Mouse (Mus musculus) kidney, embryonic 15.5 days (tissue): ENCODE data around the gene Bcl2a1c. TPM values are rescaled to one million over a fixed set of nuclear protein-coding genes. Genes with fewer than 3 reads are reported as not detected.
"Not testable (repeated sequence)": the region's sequence is repeated elsewhere in the genome, so short reads cannot be mapped to it uniquely, and the experiment has no call there.

ENCODE experiments used
- ATAC-seq: fragments of 200-750 bp; cut with Nextera tagmentation; replicated peaks from 2 replicates; pipeline ENCODE4 v1.8.0; 2017; ENCODE audit warnings: moderate TSS enrichment; ENCODE audit not compliant: low FRiP score
- H3K27ac ChIP-seq: fragments of 300-500 bp; sonication (generic); 2 replicates; pipeline ENCODE4 v1.5.1; 2015; ENCODE audit warnings: mild to moderate bottlenecking, inconsistent platforms
- H3K27me3 ChIP-seq: fragments of 300-500 bp; sonication (generic); 2 replicates; pipeline ENCODE4 v1.6.1; 2015; ENCODE audit warnings: inconsistent platforms
- H3K36me3 ChIP-seq: fragments of 300-500 bp; sonication (generic); 2 replicates; pipeline ENCODE4 v1.6.1; 2015; ENCODE audit warnings: inconsistent platforms
- H3K4me1 ChIP-seq: fragments of 300-500 bp; sonication (generic); 2 replicates; pipeline ENCODE4 v1.6.1; 2015; ENCODE audit warnings: inconsistent platforms
- H3K4me2 ChIP-seq: fragments of 300-500 bp; sonication (generic); 2 replicates; pipeline ENCODE4 v1.6.1; 2015; ENCODE audit warnings: moderate library complexity, mild to moderate bottlenecking, inconsistent platforms
- H3K4me3 ChIP-seq: fragments of 300-500 bp; sonication (generic); replicated peaks from 2 replicates; pipeline ENCODE4 v1.5.1; 2015; ENCODE audit warnings: mild to moderate bottlenecking, inconsistent platforms
- H3K9ac ChIP-seq: fragments of 300-500 bp; sonication (generic); 2 replicates; pipeline ENCODE4 v1.6.1; 2015; ENCODE audit warnings: mild to moderate bottlenecking, inconsistent platforms
- H3K9me3 ChIP-seq: fragments of 300-500 bp; sonication (generic); replicated peaks from 2 replicates; pipeline ENCODE4 v1.6.1; 2016; ENCODE audit warnings: inconsistent platforms
- WGBS: fragments of 180-500 bp; shearing (Covaris S2); methylation state at CpG from one replicate; pipeline ENCODE4 v1.1.7; 2015; ENCODE audit warnings: mixed read lengths; 5-methylcytosine and 5-hydroxymethylcytosine counted together
- polyA plus RNA-seq: library from polyadenylated mRNA; unstranded; fragments of >200 nt; fragmentation: Nextera tagmentation; extraction: Ambion mirVana; gene quantifications from 2 replicates; pipeline ENCODE4 v1.2.1, GENCODE M21; 2015

Bcl2a1c gene
- polyA plus RNA-seq: not detected in 2 replicates

- not testable (repeated sequence) for H3K27ac ChIP-seq, ATAC-seq, H3K4me2 ChIP-seq, H3K36me3 ChIP-seq, H3K27me3 ChIP-seq, H3K9ac ChIP-seq, H3K4me1 ChIP-seq, H3K4me3 ChIP-seq, H3K9me3 ChIP-seq
- WGBS: 67% methylated on average over 9 of the region's 9 CpGs
Observed at GRCm38 (mm10) chr9:114329855-114330254, at the start of gene Bcl2a1c. TSS of gene Bcl2a1c (plus strand) at chr9:114330135.

- ATAC-seq, H3K4me1 ChIP-seq, H3K4me2 ChIP-seq, H3K36me3 ChIP-seq, H3K27ac ChIP-seq, H3K27me3 ChIP-seq, H3K4me3 ChIP-seq, H3K9ac ChIP-seq, H3K9me3 ChIP-seq: not testable (repeated sequence)
Observed at GRCm38 (mm10) chr9:114305957-114306356, 24.0 kb upstream of the Bcl2a1c start.

GRCm38 (mm10) chr9:114311752-114312151 lies 18.2 kb upstream of the Bcl2a1c start:
- not testable (repeated sequence) for H3K9ac ChIP-seq, H3K4me3 ChIP-seq, H3K36me3 ChIP-seq, ATAC-seq, H3K4me2 ChIP-seq, H3K4me1 ChIP-seq, H3K9me3 ChIP-seq, H3K27ac ChIP-seq, H3K27me3 ChIP-seq
- 68% methylated on average over 2 of the region's 2 CpGs for WGBS

GRCm38 (mm10) chr9:114318021-114318420 lies 11.9 kb upstream of the Bcl2a1c start:
- Histone ChIP-seq H3K9me3 (no peaks in the 10 kb centered on the region), H3K9ac (no peak overlapping the region), H3K27ac (no peak overlapping the region), H3K36me3 (no peaks in the 10 kb centered on the region), H3K4me2 (no peak overlapping the region), H3K27me3 (no peaks in the 10 kb centered on the region), H3K4me3 (no peak overlapping the region), H3K4me1 (no peaks in the 10 kb centered on the region)
- no peak for ATAC-seq
- WGBS: 4% methylated on average over 2 of the region's 2 CpGs

- WGBS: 73% methylated on average over 3 of the region's 3 CpGs
- no peak overlapping the region for H3K27ac ChIP-seq
- no peaks in the 10 kb centered on the region for H3K4me1 ChIP-seq
- no peaks in the 10 kb centered on the region for H3K27me3 ChIP-seq
- H3K9ac ChIP-seq: no peak overlapping the region
- H3K36me3 ChIP-seq: no peaks in the 10 kb centered on the region
- H3K9me3 ChIP-seq: no peaks in the 10 kb centered on the region
- no peak overlapping the region for H3K4me2 ChIP-seq
- ATAC-seq: no peak
- H3K4me3 ChIP-seq: no peak overlapping the region
Observed at GRCm38 (mm10) chr9:114326011-114326748, 3.8 kb upstream of the Bcl2a1c start.

GRCm38 (mm10) chr9:114328332-114328731 lies 1.6 kb upstream of the Bcl2a1c start:
- not testable (repeated sequence) for H3K9ac ChIP-seq, H3K27ac ChIP-seq, H3K36me3 ChIP-seq, H3K4me2 ChIP-seq, H3K4me3 ChIP-seq, H3K4me1 ChIP-seq, ATAC-seq, H3K9me3 ChIP-seq, H3K27me3 ChIP-seq

GRCm38 (mm10) chr9:114367783-114368470 lies 38.0 kb downstream of the Bcl2a1c start:
- Histone ChIP-seq H3K4me2 (peak overlapping the region; percentile 95), H3K27ac (no peak overlapping the region), H3K9ac (peak overlapping the region; percentile 37), H3K4me3 (peak overlapping the region; percentile 52), H3K36me3 (peaks cover under 1% of the 10 kb centered on the region; the same call in 1 of the 2 replicates), H3K27me3 (peaks cover 11% of the 10 kb centered on the region; the same call in 1 of the 2 replicates), H3K9me3 (no peaks in the 10 kb centered on the region), H3K4me1 (peaks cover 9% of the 10 kb centered on the region; the same call in 1 of the 2 replicates)
- under 1% methylated on average over 48 of the region's 48 CpGs for WGBS
- peak; percentile 85 for ATAC-seq

GRCm38 (mm10) chr9:114368471-114368858 lies 38.5 kb downstream of the Bcl2a1c start:
- peak; percentile 31 for ATAC-seq
- H3K27me3 ChIP-seq: peaks cover 11% of the 10 kb centered on the region; the same call in 1 of the 2 replicates
- peak overlapping the region; percentile 95 for H3K4me2 ChIP-seq
- peak overlapping the region; percentile 52 for H3K4me3 ChIP-seq
- peaks cover 9% of the 10 kb centered on the region; the same call in 1 of the 2 replicates for H3K4me1 ChIP-seq
- WGBS: 13% methylated on average over 12 of the region's 12 CpGs
- peak overlapping the region; percentile 37 for H3K9ac ChIP-seq
- H3K27ac ChIP-seq: no peak overlapping the region
- H3K9me3 ChIP-seq: no peaks in the 10 kb centered on the region
- H3K36me3 ChIP-seq: peaks cover 6% of the 10 kb centered on the region; the same call in 1 of the 2 replicates

GRCm38 (mm10) chr9:114369389-114369788 lies 39.5 kb downstream of the Bcl2a1c start:
- not testable (repeated sequence) for H3K27ac ChIP-seq, H3K4me3 ChIP-seq, H3K4me2 ChIP-seq, H3K36me3 ChIP-seq, H3K9ac ChIP-seq, H3K9me3 ChIP-seq, H3K4me1 ChIP-seq, ATAC-seq
- H3K27me3 ChIP-seq: peaks cover 11% of the 10 kb centered on the region; the same call in 1 of the 2 replicates
- 59% methylated on average over 5 of the region's 5 CpGs for WGBS

GRCm38 (mm10) chr9:114371717-114372116 lies 41.8 kb downstream of the Bcl2a1c start:
- not testable (repeated sequence) for H3K4me3 ChIP-seq, H3K4me1 ChIP-seq, H3K27me3 ChIP-seq, H3K4me2 ChIP-seq, H3K9ac ChIP-seq, H3K27ac ChIP-seq, H3K9me3 ChIP-seq, ATAC-seq
- WGBS: 16% methylated on average over 5 of the region's 5 CpGs
- H3K36me3 ChIP-seq: peaks cover 24% of the 10 kb centered on the region

- no peak overlapping the region for H3K27ac ChIP-seq
- H3K9me3 ChIP-seq: no peaks in the 10 kb centered on the region
- peaks cover 55% of the 10 kb centered on the region for H3K36me3 ChIP-seq
- H3K4me3 ChIP-seq: no peak overlapping the region
- H3K4me2 ChIP-seq: no peak overlapping the region
- H3K27me3 ChIP-seq: no peaks in the 10 kb centered on the region
- ATAC-seq: no peak
- 93% methylated on average over 10 of the region's 10 CpGs for WGBS
- H3K4me1 ChIP-seq: no peaks in the 10 kb centered on the region
- H3K9ac ChIP-seq: no peak overlapping the region
Observed at GRCm38 (mm10) chr9:114375276-114375962, 45.5 kb downstream of the Bcl2a1c start.

- Histone ChIP-seq H3K27me3 (no peaks in the 10 kb centered on the region), H3K27ac (no peak overlapping the region), H3K9me3 (no peaks in the 10 kb centered on the region), H3K36me3 (peaks cover 69% of the 10 kb centered on the region), H3K4me2 (no peak overlapping the region), H3K4me1 (no peaks in the 10 kb centered on the region), H3K9ac (no peak overlapping the region), H3K4me3 (no peak overlapping the region)
- WGBS: 94% methylated on average over 10 of the region's 10 CpGs
- no peak for ATAC-seq
Observed at GRCm38 (mm10) chr9:114377168-114377567, 47.2 kb downstream of the Bcl2a1c start.
